Mouse (Mus musculus) C2C12 (cell line): ENCODE measurements around the gene Tmem273.

Experiments
- CEBPB ChIP-seq: IDR thresholded peaks from one replicate; pipeline ENCODE4 v1.6.1; 2011; ENCODE audit warnings: low read depth, mild to moderate bottlenecking, control low read depth, moderate library complexity
- CTCF ChIP-seq: IDR thresholded peaks from one replicate; pipeline ENCODE4 v1.5.1; 2011; ENCODE audit not compliant: control insufficient read depth, insufficient read depth, insufficient read length
- MAX ChIP-seq: IDR thresholded peaks from one replicate; pipeline ENCODE4 v1.6.1; 2011; ENCODE audit warnings: mild to moderate bottlenecking, control low read depth
- MYOD1 ChIP-seq: IDR thresholded peaks from one replicate; pipeline ENCODE4 v1.6.1; 2011; ENCODE audit warnings: low read depth; ENCODE audit not compliant: control insufficient read depth, insufficient read length
- MYOG ChIP-seq: IDR thresholded peaks from one replicate; pipeline ENCODE4 v1.6.1; 2011; ENCODE audit not compliant: control insufficient read depth, insufficient read length; ENCODE audit errors: extremely low read depth
- USF1 ChIP-seq: IDR thresholded peaks from one replicate; pipeline ENCODE4 v1.6.1; 2011; ENCODE audit warnings: low read depth, mild to moderate bottlenecking, control low read depth, moderate library complexity

DNA sequence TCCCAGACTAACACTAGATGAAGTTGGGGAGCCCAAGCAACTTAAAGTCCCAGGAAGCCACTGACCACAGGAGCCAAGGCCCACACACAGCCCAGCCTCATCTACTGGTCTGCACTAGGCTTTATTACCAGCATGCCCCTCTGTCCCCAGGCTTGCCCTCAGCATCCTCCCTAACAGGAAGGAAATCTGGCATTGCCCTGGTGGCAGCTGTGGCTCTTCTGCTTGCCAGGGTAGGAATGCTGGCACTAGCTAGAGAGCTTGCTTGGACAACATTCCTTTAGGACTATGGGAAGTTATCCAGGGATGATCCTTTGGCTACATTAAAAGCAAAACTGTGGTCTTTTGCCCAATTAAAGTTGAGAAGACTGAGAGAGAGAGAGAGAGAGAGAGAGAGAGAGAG, 24.3 kb downstream of the Tmem273 start:
- TF ChIP-seq CTCF (no peak), MAX (no peak), CEBPB (no peak), USF1 (no peak), MYOD1 (no peak), MYOG (no peak)
